Mouse (Mus musculus) ovary, postnatal 36 days (tissue): ENCODE measurements around the gene H2-D1.
"Not testable (repeated sequence)": the region's sequence is repeated elsewhere in the genome, so short reads cannot be mapped to it uniquely, and the experiment has no call there.

ENCODE experiments used
- DNase-seq: peaks from one replicate; pipeline ENCODE4 v3.0.0; 2022; ENCODE audit warnings: low spot score, mixed read lengths

H2-D1 gene

DNA sequence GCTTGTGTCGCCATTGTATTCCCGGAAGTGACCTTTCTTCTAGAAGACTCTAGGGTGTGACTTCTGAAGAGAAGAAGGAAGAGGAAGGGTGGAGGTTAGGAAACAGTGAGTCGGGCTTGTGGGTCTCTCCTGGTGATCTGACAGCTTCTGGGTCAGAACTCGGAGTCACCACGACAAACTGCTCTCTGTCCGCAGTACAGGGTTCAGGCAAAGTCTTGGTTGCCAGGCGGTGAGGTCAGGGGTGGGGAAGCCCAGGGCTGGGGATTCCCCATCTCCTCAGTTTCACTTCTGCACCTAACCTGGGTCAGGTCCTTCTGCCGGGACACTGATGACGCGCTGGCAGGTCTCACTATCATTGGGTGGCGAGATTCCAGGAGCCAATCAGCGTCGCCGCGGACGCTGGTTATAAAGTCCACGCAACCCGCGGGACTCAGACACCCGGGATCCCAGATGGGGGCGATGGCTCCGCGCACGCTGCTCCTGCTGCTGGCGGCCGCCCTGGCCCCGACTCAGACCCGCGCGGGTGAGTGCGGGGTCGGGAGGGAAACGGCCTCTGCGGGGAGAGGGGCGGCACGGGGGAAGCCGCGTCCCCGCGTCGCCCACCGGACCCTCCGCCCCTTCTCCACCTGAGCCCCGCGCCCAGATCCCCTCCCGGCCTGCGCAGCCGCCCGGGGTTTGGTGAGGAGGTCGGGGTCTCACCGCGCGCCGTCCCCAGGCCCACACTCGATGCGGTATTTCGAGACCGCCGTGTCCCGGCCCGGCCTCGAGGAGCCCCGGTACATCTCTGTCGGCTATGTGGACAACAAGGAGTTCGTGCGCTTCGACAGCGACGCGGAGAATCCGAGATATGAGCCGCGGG lies at the start of gene H2-D1:
TSS of gene H2-D1 (plus strand) at position 67 of the 859 bp plus-strand sequence.
- DNase-seq = peak; percentile 94

DNA sequence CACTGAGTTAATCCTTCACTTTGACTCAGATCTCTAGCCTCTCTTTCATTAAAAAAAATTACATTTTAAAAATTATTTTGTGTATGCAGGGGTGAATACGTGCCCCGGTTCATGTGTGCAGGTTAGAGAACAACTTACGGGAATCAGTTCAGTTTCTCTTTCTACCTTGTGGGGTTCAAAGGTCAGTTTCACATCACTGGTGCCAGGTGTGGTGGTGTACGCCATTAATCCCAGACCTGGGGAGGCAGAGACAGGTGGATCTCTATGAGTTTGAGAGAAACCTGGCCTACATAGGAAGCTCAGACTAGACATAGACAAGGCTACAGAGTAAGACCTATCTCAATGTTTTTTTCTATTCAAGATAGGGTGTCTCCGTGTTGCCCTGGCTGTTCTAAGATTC lies 49.5 kb upstream of the H2-D1 start:
- no peak for DNase-seq

DNA sequence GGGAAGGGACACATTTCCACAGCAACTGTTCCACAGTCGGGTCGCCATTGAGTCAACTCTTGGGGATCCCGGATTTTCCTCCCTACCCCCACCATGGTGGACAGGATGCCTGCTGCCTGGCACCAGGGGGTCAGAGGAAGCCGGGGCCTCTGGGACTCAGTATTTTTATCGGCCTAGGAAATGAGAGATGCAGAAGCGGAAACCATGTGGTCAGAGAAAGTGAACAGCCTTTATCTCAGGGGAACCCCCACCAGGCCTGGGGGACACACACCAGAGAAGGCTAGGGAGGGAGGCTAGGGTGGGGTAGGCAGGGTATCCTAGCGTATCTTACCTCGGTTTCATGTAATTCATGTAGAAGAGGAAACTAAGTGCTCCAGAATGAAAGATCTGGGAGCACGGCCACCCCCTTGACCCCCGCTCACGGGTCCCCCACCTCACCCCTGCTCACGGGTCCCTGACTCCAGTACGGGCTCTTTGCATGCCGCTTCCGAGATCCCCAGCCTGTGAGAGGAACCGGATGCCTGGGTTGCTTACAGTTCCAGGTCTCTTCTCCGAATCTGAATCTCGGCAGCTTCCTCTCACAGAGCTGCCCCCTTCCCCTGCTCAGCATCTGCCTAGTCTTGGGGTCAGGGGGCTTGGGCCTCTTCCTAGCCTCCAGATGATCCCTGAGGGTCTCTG lies 43.9 kb upstream of the H2-D1 start:
- DNase-seq = no peak

DNA sequence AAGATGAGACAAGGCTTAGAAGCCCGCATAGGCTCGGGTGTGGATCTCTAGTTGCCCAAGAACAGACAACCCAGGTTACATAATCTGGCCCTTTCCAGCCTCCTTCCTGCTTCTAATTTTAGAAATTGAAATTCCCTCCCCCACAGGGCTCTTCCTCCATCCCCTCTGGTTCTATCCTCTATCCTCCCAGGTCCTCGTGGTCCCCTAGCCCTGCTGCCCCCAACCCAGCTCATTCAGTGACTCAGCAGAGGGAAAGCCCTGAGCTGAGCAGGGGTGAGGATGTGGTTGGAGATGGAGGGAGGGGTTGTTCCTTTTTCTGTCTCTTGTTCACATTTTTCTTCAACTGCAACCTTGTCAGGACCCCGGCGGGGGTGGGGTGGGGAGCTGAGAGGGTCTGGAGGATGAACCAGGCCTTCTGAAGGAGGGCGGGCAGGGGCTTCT lies 42.9 kb upstream of the H2-D1 start:
- DNase-seq = no peak

DNA sequence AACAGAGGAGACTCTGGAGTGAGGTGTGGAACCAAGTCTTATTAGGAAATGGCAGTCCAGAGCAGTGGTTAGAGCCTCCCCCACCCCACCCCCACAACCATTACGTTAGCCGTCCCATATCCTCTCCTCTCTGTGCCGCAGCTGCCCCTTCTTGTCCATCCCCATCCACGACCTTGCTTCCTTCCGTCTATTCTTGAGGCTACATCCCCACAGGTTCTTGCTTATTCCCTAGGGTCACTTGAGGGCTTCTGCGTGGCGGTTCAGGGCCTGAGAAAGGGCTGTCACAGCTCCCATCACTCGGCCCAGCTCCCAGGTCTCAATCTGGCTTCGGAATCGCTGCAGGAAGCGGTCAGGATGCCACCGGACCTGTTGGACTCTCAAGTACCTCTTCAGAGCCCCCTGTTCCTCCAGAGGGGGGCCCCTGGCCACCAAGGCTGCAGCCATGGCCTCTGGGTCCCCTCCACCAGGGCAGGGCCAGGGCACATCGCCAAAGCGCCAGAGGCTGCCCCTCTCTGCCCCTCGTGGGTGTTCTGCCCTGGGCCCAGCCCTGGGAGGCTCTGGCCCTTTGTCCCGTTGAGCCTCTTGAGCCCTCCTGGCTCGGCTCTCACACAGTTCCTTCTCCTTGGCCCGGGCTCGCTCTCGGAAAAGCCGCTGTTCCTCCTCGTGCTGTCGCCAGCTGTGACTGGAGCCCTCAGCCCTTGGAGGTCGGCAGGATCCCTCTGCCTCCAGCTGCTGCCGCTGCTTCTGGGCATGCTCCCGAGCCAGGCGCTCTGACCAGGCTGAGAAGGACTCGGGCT lies 42.2 kb upstream of the H2-D1 start, which contains the start of gene Gm16181:
TSS of gene Gm16181 (plus strand) at position 679 of the 797 bp plus-strand sequence.
- DNase-seq = no peak

DNA sequence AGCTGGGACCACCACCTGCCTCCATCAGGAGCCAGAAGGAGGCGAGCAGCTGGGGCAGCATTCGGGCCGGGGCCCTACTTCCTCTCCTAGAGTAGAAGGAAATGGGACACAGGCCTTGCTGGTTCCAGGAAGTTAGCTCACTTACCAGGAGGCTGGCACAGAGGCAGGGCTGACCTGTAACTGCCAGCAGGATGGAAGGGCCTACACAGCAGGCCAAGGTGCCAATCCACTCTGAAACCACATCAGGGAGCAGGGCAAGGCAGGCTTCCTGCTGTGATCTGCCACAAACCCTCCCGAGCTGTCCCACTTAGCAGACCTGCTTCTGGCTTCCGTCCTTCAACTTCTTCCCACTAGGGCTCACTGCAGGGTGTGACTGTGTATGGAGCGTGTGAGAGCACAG lies 40.2 kb upstream of the H2-D1 start:
- no peak for DNase-seq

DNA sequence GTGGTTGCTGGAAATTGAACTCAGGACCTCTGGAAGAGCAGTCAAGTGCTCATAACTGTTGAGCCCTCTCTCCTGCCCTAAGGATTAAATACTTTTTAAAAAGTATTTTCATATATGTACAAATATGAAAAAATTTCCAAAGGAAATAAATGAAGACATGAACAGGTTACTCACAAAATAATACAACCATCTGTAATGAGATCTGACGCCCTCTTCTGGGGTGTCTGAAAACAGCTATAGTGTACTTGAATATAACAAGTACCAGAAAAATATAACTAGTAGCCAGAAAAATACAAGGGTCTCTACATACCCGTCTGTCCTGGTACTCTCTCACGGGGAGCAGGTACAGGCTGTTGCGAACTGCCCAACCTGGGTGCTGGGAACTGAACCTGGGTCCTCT lies 37.9 kb upstream of the H2-D1 start:
- DNase-seq = no peak

DNA sequence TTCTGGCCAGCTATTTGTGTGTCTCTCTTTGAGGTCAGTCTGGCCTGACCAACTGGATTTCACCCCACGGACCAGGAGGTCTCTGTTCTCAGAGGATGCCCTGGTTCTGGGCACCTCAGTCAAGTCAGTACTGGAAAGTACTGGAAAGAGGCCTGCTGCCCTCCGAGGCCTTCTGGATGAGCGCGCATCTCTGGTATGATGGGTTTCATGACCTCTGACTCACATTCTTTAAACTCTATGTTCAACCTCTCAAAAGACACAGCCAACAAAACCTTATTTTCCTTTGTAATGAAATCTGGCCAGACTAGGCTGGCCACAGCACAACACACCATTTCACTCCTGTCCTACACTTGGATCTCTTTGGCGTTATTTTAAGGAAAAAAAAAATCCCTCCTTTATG lies 37.1 kb upstream of the H2-D1 start:
- no peak for DNase-seq

DNA sequence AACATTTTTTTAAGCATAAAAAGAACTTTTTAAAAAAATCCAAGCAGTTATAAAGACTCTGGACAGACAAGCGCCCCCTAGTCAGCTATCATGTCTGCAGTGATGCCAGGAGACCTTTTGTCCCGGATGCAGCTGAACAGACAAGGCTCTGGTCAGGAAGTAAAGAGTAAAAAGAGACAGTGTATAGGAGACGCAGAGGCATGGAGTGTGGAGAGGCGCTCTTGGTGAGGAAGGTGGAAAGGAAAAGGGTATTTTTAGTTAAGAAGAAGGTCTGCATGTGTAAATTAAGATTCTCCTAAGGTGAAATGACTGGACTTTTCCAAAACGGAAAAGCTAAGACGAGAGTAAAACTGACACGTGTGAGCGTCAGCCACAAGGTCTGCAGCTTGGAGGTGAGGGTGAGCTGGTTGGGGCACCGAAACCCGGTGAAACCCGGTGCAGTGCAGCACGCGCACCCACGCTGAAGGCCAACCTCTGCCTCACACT lies 35.9 kb upstream of the H2-D1 start:
- DNase-seq = no peak

DNA sequence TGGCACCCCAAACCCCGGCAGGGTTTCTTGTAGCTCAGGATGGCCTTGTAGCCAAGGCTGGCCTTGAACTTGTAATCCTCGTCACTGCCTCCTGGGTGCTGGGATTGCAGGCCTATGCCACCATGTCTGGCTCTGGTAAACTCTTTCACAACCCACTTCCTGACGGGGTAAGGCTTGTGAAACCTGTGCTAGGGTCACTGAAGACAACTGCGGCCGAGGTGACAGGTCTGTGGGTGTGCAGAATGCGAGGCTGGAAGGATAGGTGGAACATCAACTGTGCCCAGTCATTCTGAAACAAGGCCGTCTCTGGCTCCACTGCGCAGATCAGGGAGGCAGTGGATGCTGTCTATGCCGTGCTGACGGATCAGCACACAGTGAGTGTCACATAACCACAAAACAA lies 31.5 kb upstream of the H2-D1 start:
- DNase-seq = no peak

DNA sequence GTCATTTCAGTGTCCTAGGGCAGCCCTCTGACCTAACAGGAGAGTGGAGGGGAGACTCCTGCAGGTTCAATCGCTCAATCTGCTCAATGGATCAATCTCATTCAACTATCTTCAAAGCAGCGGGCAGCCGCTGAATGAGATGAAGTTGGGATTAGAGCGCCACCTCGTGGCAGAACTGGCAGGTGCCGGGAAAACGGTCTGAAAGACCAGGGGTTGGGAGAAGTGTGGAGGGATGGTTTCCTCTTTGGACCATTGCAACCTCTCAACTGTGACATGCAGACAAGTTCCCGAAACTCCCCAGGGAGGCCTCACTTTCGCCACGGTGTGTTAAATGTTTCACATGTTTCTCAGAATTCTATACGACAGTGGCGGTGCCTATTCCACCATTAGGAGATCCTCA lies 30.5 kb upstream of the H2-D1 start:
- DNase-seq = peak; percentile 81

DNA sequence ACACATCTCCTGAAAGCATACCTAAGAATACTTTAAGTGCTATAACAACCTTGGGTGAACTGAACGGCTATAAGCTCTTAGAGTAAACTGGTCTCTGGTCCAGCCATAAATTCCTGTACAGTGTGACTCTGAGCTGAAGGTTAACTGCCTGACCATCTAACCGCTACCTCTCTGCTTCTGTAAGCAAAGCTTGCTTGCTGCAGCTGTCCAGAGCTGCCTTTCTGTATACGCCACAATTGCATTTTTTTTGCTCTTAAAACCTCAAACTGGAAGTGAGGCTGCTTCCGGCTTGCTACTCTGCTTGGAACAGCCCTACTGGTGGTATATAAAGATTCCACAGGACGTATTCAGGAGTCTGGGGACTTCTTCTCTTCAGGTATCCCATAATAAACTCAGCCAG lies 29.9 kb upstream of the H2-D1 start:
- no peak for DNase-seq

DNA sequence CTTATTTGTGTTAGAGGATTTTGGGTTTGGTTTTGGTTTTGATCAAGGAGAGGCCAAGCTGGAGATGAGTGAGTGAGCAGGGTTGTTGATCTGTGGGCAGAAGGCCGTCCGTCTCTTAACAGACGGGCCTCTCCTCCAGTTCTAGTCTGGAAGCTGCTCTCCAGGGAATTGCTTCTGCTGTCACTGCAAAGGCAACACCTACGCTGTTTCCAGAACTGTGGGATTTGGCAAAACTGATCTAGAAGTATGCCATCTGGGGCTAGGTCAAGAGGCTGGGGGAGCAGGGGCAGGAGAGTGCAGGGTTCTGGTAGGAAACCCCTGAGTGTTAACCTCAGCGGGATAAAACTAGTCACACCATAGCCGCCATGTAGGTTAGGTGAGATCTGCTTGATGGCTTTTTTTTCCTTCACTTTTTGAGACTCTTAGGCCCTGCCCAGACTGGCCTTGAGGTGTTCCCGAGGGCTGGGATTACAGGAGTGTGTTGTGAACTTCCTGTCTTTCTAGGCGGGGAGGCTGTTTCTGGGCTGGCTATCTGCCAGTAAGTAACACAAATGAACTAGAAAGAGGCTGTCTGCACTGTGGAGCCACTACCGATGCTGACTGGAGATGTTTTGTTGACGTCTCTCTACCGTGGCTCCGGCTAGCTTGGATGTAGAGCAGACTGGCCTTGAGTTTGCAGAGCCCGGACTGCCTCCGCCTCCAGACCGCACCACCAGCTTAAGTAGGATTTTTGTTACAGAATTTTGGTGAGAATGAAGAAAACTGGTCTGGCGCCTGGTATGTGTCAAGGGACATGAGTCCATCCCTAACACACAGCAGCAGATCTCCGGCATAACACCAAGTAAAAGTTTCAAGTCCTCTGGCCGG lies 29.2 kb upstream of the H2-D1 start, which contains the start of gene Atp6v1g2:
TSS of gene Atp6v1g2 (plus strand) at position 547 of the 867 bp plus-strand sequence.
- DNase-seq = peak; percentile 45

DNA sequence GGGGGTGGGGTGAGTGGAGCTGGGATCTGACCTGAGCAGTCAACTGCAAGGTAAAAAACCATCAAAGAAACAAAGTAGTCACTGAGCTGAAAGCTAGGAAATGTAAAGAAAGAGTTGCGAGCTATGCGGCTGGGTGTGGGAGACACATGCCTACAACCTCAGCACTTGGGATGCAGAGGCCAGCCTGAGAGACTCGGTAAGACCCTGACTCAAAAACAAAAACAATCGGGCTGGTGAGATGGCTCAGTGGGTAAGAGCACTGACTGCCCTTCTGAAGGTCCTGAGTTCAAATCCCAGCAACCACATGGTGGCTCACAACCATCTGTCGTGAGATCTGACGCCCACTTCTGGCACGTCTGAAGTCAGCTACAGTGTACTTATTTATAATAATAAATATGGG lies 28.4 kb upstream of the H2-D1 start:
- DNase-seq = not testable (repeated sequence)

DNA sequence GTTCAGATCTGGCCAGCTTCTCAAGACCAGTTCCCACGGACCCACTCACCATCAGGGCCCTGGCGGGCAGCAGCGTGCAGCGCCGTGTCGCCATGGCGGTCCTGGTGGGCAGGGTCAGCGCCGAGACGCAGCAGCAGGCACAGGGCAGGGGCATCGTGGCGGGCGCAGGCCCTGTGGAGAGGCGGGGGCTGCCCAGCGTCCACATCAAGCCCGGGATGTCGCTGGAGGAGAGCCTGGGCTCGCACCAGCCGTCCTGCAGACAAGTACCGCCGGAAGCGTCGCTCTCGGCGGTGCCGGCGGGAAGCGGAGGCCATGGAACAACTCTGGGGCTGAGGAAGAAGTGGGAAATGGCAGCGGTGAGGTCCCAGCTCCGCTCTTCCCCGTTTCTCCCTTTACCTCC lies 27.6 kb upstream of the H2-D1 start:
- peak; percentile 65 for DNase-seq

DNA sequence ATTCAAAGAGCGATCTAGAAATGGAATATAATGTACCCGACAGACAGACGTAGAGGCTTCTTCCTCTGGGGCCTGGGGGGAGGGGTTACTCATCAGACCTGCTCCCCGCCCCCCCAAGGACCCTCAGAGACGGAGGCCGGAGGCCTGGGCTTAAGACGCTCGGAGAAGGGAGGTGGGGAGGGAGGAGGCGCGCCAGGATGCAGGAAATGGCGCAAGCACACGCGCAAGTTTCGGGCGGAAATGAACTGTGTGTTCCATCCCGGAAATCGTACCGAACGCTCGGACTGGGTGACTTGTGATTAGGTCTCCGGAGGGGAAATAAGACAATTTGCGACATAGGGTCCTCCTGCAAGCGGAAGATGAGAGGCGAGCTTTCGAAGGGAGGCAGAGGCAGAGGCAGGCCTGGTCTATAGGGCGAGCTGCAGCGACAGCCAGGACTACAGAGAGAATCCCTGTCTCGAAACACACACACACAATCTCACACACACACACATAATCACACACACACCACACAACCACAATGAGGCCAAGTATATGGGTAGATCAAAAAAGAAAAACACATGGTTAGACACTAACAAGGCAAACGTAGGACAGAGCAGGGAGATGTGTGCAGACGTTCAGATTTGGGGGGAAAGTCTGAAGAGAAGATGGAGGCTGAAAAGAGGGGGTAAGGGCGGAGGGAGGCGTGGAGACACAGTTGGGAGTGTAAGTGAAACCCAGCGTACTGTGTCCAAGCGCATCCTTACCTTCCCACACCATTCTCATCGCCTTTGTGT lies 26.7 kb upstream of the H2-D1 start, which contains the start of gene Nfkbil1:
TSS of gene Nfkbil1 (minus strand) at position 179 of the 776 bp plus-strand sequence.
- DNase-seq = peak; percentile 87

DNA sequence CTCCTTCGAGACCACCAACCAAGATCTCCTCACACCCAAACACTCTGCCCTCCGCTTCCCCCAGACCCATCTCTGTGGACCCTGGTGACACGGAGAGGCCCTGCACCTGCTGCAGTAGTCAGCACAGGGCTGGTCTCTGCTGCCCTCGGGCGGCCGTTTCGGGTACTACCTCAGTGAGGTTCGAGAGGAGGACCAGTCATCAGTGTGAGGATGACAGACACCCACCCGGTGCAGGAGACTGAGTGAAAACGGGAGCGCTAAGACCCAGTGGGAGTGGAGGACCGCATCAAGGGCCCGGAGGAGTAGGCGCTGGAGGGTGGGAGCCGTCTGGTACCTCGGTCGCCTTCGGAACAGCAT lies 26.2 kb upstream of the H2-D1 start:
- DNase-seq = peak; percentile 95

DNA sequence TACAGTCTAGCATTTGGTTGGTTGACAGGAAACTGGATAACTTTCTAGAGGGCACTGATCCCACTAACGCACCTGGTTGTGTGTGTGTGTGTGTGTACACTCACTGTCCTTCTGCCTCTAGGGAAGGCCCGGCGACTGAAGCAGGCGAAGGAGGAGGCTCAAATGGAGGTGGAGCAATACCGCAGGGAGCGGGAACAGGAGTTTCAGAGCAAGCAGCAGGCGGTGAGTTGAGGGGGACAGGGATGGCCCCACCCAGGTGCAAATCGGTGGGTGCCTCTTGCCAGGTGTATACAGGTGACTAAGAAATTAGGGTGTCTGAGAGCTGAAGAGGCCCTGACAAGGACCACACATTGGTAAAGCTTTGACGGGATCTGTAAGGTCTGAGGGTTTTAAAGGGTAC lies 25.5 kb upstream of the H2-D1 start:
- no peak for DNase-seq

DNA sequence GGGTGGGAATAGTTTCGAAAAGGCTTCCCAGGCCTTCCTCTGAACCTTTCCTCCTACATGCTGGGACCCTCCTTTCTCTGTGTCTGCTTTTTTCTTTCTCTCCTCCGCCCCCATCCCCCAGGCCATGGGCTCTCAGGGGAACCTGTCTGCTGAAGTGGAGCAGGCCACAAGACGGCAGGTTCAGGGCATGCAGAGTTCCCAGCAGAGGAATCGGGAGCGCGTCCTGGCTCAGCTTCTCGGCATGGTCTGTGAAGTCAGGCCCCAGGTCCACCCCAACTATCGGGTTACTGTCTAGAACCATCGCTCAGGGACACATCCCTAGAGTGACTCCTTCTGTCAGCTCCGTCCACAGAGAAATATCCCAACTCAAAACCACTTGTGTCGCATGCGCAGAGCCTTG lies 25.0 kb upstream of the H2-D1 start:
- DNase-seq = no peak

DNA sequence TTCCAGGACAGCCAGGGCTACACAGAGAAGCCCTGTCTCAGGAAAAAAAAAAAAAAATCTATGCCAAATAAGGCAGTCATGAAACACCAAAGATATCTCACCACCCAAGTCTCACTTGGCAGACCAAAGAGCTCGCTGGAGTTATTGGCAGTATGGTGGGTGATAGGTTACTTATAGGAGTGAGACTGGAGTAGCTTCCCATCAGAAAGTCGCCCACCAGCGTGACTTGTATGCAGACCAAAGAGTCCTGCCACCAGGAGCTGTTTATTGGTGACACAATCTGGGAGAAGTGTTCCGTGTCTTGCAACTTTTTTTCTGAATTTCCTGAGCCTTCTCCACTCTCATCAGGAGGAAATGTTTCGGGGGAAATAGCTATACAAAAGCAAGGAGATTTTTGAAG lies 22.8 kb upstream of the H2-D1 start:
- DNase-seq = no peak
